Comparison of ENCODE assay signal across 17 mouse cellular contexts in the genomic region with DNA sequence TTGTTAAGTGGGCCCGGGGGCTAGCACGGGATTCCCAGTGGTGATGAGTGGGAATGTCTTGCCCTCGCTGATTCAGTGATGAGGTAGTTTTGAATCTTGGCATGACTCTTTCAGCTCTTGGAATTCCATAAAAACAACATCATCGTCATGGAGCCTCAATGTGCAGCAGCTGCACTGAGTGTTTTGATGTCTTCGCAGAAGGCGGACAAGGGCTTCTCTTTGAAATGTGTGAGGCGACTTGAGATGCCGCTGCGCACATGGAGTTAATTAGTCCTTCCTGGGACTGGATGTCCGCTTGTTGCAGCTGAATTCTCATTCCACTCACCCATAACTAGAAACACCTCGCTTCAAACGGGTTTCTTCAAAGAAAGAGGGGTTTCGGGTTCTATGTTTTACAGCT.
DNase-seq lines count a peak whose midpoint lies in the region; ATAC-seq and TF ChIP-seq lines count a peak whose summit lies in the region.
"Had no signal": no experiment of that assay in that cellular context is flagged by ENCODE, and none has a peak within 500 bp of the region (broad histone marks: within the 10 kb centered on the region; RNA-seq: fewer than 3 reads in every experiment).

No protein-coding gene starts in this region.

- peaks cover 16% of the 10 kb centered on the region for H3K4me1 ChIP-seq in forebrain, embryonic 10.5 days
- 0 out of 2 replicates have a peak, but pooled peaks cover 2% of the 10 kb centered on the region for H3K4me1 ChIP-seq in forebrain, embryonic 16.5 days (replicated peaks; ENCODE audit: control insufficient read depth, insufficient read depth, low read length)
- H3K4me1 ChIP-seq in lung, postnatal 0 days (ENCODE audit: insufficient read depth, low read depth, low read length): no peaks in the 10 kb centered on the region
- peaks cover 3% of the 10 kb centered on the region; the same call in 1 of the 2 replicates for H3K4me1 ChIP-seq in limb, embryonic 14.5 days (ENCODE audit: control insufficient read depth, insufficient read depth, low read length)
- H3K4me1 ChIP-seq in heart, embryonic 12.5 days (replicated peaks): no peaks in the 10 kb centered on the region
- H3K4me1 ChIP-seq: heart, embryonic 15.5 days; liver, embryonic 12.5 days had no signal

- no peaks in the 10 kb centered on the region for H3K9me3 ChIP-seq in forebrain, embryonic 10.5 days
- H3K9me3 ChIP-seq in forebrain, embryonic 16.5 days (ENCODE audit: control insufficient read depth, low read length): no peaks in the 10 kb centered on the region
- H3K9me3 ChIP-seq in lung, postnatal 0 days (ENCODE audit: low read length): no peaks in the 10 kb centered on the region
- H3K9me3 ChIP-seq in limb, embryonic 14.5 days (ENCODE audit: control insufficient read depth, low read length): no peaks in the 10 kb centered on the region
- H3K9me3 ChIP-seq in heart, embryonic 12.5 days (replicated peaks): no peaks in the 10 kb centered on the region
- H3K9me3 ChIP-seq: heart, embryonic 15.5 days; liver, embryonic 12.5 days had no signal

- H3K4me3 ChIP-seq in forebrain, embryonic 10.5 days: no peak overlapping the region
- H3K4me3 ChIP-seq in forebrain, embryonic 16.5 days (replicated peaks; ENCODE audit: low read length): no peak overlapping the region
- H3K4me3 ChIP-seq in lung, postnatal 0 days (ENCODE audit: low read depth, low read length): no peak overlapping the region
- H3K4me3 ChIP-seq in limb, embryonic 14.5 days (replicated peaks; ENCODE audit: low read length): no peak overlapping the region
- H3K4me3 ChIP-seq in heart, embryonic 12.5 days: no peak overlapping the region
- H3K4me3 ChIP-seq: erythroblast, embryonic 14.5 days; heart, embryonic 15.5 days; liver, embryonic 12.5 days had no signal

- H3K9ac ChIP-seq in forebrain, embryonic 16.5 days (replicated peaks; ENCODE audit: low read depth, low read length): no peak overlapping the region
- no peak overlapping the region for H3K9ac ChIP-seq in lung, postnatal 0 days (replicated peaks; ENCODE audit: low read depth)
- H3K9ac ChIP-seq in limb, embryonic 14.5 days (ENCODE audit: low read depth, low read length, severe bottlenecking): no peak overlapping the region
- no peak overlapping the region for H3K9ac ChIP-seq in heart, embryonic 12.5 days
- H3K9ac ChIP-seq: heart, embryonic 15.5 days; liver, embryonic 12.5 days had no signal

- WGBS in forebrain, embryonic 10.5 days: 69% methylated on average over 13 of the region's 13 CpGs
- WGBS in forebrain, embryonic 16.5 days: 42% methylated on average over 13 of the region's 13 CpGs
- WGBS in lung, postnatal 0 days: 54% methylated on average over 13 of the region's 13 CpGs
- 17% methylated on average over 13 of the region's 13 CpGs for WGBS in limb, embryonic 14.5 days
- 72% methylated on average over 13 of the region's 13 CpGs for whole genome bisulfite sequencing in heart, embryonic 12.5 days

- H3K4me2 ChIP-seq in forebrain, embryonic 16.5 days (ENCODE audit: low read length): no peak overlapping the region
- no peak overlapping the region for H3K4me2 ChIP-seq in lung, postnatal 0 days (replicated peaks; ENCODE audit: low read depth, low read length)
- H3K4me2 ChIP-seq in limb, embryonic 14.5 days (replicated peaks; ENCODE audit: low read depth, low read length, severe bottlenecking): no peak overlapping the region
- no peak overlapping the region for H3K4me2 ChIP-seq in heart, embryonic 12.5 days
- H3K4me2 ChIP-seq: heart, embryonic 15.5 days; liver, embryonic 12.5 days had no signal

- no peaks in the 10 kb centered on the region for H3K27me3 ChIP-seq in forebrain, embryonic 10.5 days (ENCODE audit: poor library complexity, severe bottlenecking)
- H3K27me3 ChIP-seq in forebrain, embryonic 16.5 days (replicated peaks; ENCODE audit: control insufficient read depth, insufficient read depth, low read length): no peaks in the 10 kb centered on the region
- H3K27me3 ChIP-seq in lung, postnatal 0 days (replicated peaks; ENCODE audit: insufficient read depth, low read length): no peaks in the 10 kb centered on the region
- no peaks in the 10 kb centered on the region for H3K27me3 ChIP-seq in limb, embryonic 14.5 days (ENCODE audit: control insufficient read depth, insufficient read depth, low read length)
- no peaks in the 10 kb centered on the region for H3K27me3 ChIP-seq in heart, embryonic 12.5 days (replicated peaks)
- H3K27me3 ChIP-seq: heart, embryonic 15.5 days; liver, embryonic 12.5 days had no signal

- peak overlapping the region; percentile 0; the same call in 1 of the 2 replicates for H3K27ac ChIP-seq in forebrain, embryonic 10.5 days
- no peak overlapping the region for H3K27ac ChIP-seq in forebrain, embryonic 16.5 days (ENCODE audit: low read length)
- H3K27ac ChIP-seq in lung, postnatal 0 days (ENCODE audit: low read length): no peak overlapping the region
- H3K27ac ChIP-seq in limb, embryonic 14.5 days (replicated peaks; ENCODE audit: low read depth, low read length): no peak overlapping the region
- H3K27ac ChIP-seq in heart, embryonic 12.5 days (ENCODE audit: poor library complexity, severe bottlenecking): no peak overlapping the region
- H3K27ac ChIP-seq: heart, embryonic 15.5 days; liver, embryonic 12.5 days had no signal

- no peak for ATAC-seq in forebrain, embryonic 16.5 days
- ATAC-seq in lung, postnatal 0 days: peak; percentile 43; the same call in 1 of the 2 replicates
- peak; percentile 63 for ATAC-seq in limb, embryonic 14.5 days (ENCODE audit: low FRiP score, low read depth)
- ATAC-seq in heart, embryonic 12.5 days (ENCODE audit: insufficient number of reproducible peaks, low FRiP score): no peak
- ATAC-seq: inflammation-experienced regulatory T-cells, adult 6 months; liver, embryonic 12.5 days had no signal

- no peak for TF ChIP-seq CTCF in lung, postnatal 0 days (IDR thresholded peaks at IDR 0.05)

- H3K36me3 ChIP-seq in forebrain, embryonic 10.5 days (replicated peaks): no peaks in the 10 kb centered on the region
- no peaks in the 10 kb centered on the region for H3K36me3 ChIP-seq in forebrain, embryonic 16.5 days (ENCODE audit: control insufficient read depth, insufficient read depth)
- no peaks in the 10 kb centered on the region for H3K36me3 ChIP-seq in lung, postnatal 0 days (ENCODE audit: insufficient read depth, low read length)
- H3K36me3 ChIP-seq in limb, embryonic 14.5 days (ENCODE audit: control insufficient read depth, insufficient read depth, low read length): no peaks in the 10 kb centered on the region
- H3K36me3 ChIP-seq in heart, embryonic 12.5 days: no peaks in the 10 kb centered on the region
- H3K36me3 ChIP-seq: heart, embryonic 15.5 days; liver, embryonic 12.5 days had no signal

- peak; percentile 32 for DNase-seq in forebrain, embryonic 10.5 days (ENCODE audit: extremely low spot score, low spot score)
- peak; percentile 27 for DNase-seq in lung, postnatal 0 days (ENCODE audit: low spot score)
- DNase-seq in lung, postnatal 36 days: no peak
- DNase-seq in embryo, embryonic 9.5 days (ENCODE audit: extremely low spot score): peak; percentile 49
- DNase-seq in limb, embryonic 14.5 days (ENCODE audit: low spot score): peak; percentile 50
- DNase-seq in layer of hippocampus, postnatal 14 days (ENCODE audit: low spot score in 2 of 2): no peak
- DNase-seq: adrenal gland, postnatal 36 days; cerebellum, adult 2 months; gastrocnemius, postnatal 10 days; kidney, postnatal 14 days; thymus, adult 18-20 months had no signal

- TF ChIP-seq POLR2A in limb, embryonic 14.5 days (IDR thresholded peaks at IDR 0.05; ENCODE audit: borderline replicate concordance, extremely low read depth, insufficient read depth, insufficient read length): no peak

- TF ChIP-seq EP300 in lung, postnatal 0 days (IDR thresholded peaks at IDR 0.05): no peak

Comparison
In these comparisons a context has a peak if more than half of its experiments do, and no peak if none do; other contexts are left out.
1. DNase-seq: peak in forebrain, embryonic 10.5 days (single experiment), lung, postnatal 0 days (single experiment), embryo, embryonic 9.5 days (single experiment) and limb, embryonic 14.5 days (single experiment); none in lung, postnatal 36 days (single experiment) and layer of hippocampus, postnatal 14 days (0 of 2).
2. ATAC-seq: peak in lung, postnatal 0 days (single experiment) and limb, embryonic 14.5 days (single experiment); none in forebrain, embryonic 16.5 days (single experiment) and heart, embryonic 12.5 days (single experiment).